Mouse (Mus musculus) lung, postnatal 0 days (tissue): ENCODE data around the gene Clcn2.

Experiments used
- CTCF ChIP-seq: IDR thresholded peaks from 2 replicates; pipeline ENCODE4 v1.5.1; 2016; ENCODE audit warnings: antibody characterized with exemption, mild to moderate bottlenecking
- EP300 ChIP-seq: IDR thresholded peaks from 2 replicates; pipeline ENCODE4 v1.6.1; 2016; ENCODE audit warnings: antibody characterized with exemption, mild to moderate bottlenecking, control low read depth

- TF ChIP-seq EP300, result no peak
- TF ChIP-seq CTCF, result no peak
These were observed 59.9 kb downstream of the Clcn2 start for GRCm38 (mm10) chr16:20657661-20658060.
